In genomic region chr1:186572092-186572491, GRCm38 (mm10) we compare ENCODE assay signal across 16 mouse cellular contexts.
"Had no signal": no experiment of that assay in that cellular context is flagged by ENCODE, and none has a peak within 500 bp of the region (broad histone marks: within the 10 kb centered on the region; RNA-seq: fewer than 3 reads in every experiment).

No protein-coding gene starts in this region.

- H3K4me3 ChIP-seq: left cerebral cortex, adult 2 months; limb, embryonic 10.5 days; liver, embryonic 15.5 days; midbrain, embryonic 10.5 days; midbrain, embryonic 15.5 days; neural tube, embryonic 13.5 days had no signal

- H3K9ac ChIP-seq: liver, embryonic 15.5 days; lung, embryonic 14.5 days; midbrain, embryonic 15.5 days; neural tube, embryonic 13.5 days had no signal

- ATAC-seq: midbrain, embryonic 15.5 days had no signal

- H3K36me3 ChIP-seq: limb, embryonic 10.5 days; liver, embryonic 15.5 days; midbrain, embryonic 10.5 days; midbrain, embryonic 15.5 days; neural tube, embryonic 13.5 days had no signal

- DNase-seq: kidney, adult 8-10 months; kidney, postnatal 25 days; lung, embryonic 14.5 days; lung, postnatal 10 days; retina, postnatal 1 day; right cerebral cortex, postnatal 4 days; spleen, adult 18-20 months; thymus, adult 18-20 months; thymus, postnatal 25 days had no signal

- H3K9me3 ChIP-seq: limb, embryonic 10.5 days; liver, embryonic 15.5 days; midbrain, embryonic 10.5 days; midbrain, embryonic 15.5 days; neural tube, embryonic 13.5 days had no signal

- H3K27me3 ChIP-seq: liver, embryonic 15.5 days; midbrain, embryonic 15.5 days; neural tube, embryonic 13.5 days had no signal

- H3K27ac ChIP-seq: left cerebral cortex, adult 2 months; limb, embryonic 10.5 days; liver, embryonic 15.5 days; midbrain, embryonic 10.5 days; midbrain, embryonic 15.5 days; neural tube, embryonic 13.5 days had no signal

- H3K4me2 ChIP-seq: liver, embryonic 11.5 days; liver, embryonic 15.5 days; lung, embryonic 14.5 days; midbrain, embryonic 15.5 days; neural tube, embryonic 13.5 days had no signal

- H3K4me1 ChIP-seq: liver, embryonic 15.5 days; midbrain, embryonic 15.5 days; neural tube, embryonic 13.5 days had no signal
